Mouse (Mus musculus) cerebellum, postnatal 36 days (tissue): ENCODE data around the gene Ptma.
"Not testable (repeated sequence)": the region's sequence is repeated elsewhere in the genome, so short reads cannot be mapped to it uniquely, and the experiment has no call there.

Experiments
- DNase-seq, 2 experiments: peaks; one replicate each; pipeline ENCODE4 v3.0.0; 2021 to 2022; ENCODE audit warnings: mixed read lengths in 2 of 2

Gene Ptma

DNA sequence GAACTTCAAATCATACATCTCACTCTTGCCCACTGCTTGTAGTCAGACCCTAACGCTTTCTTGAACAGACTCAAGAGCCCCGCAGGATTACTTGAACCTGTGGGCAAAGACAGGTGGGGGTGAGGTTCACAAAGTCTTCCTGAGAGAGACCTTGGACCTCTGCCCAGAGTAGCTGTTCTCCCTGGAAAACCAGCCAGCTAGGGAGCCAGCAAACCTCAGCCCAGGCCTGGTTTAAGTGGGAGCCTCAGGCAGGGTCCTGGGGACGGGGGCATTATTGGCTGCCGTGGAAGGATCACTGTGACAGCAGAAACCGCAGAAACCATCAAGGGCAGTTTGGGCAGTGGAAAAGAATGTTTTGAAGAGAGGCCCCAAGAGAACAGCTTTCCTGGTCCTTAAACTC, 29.2 kb upstream of the Ptma start:
- no peak for DNase-seq

GRCm38 (mm10) chr1:86497986-86498385, 28.5 kb upstream of the Ptma start:
- DNase-seq, result no peak

DNA sequence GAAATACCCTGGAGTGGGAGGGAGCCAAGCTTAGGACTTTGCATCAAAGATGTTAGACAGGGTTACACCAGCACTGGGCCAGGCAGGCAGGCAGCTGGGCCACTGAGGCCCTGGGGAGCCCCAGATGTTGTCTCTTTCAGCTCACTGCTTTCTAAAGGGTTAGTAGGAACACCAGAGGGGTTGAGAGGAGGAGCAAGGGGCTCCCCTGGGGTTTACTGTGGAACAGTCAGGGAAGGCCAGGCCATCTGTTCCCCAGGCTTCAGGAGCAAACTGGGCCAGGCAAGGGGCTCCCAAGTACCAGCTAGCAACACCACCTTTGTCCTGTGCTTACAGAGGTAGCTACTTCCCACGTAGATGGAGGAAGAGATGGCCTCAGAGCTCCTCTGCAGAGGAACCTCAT, 27.9 kb upstream of the Ptma start:
- no peak for DNase-seq

GRCm38 (mm10) chr1:86499903-86500302, 26.6 kb upstream of the Ptma start:
- DNase-seq, result peak; percentile 60 to 72

GRCm38 (mm10) chr1:86500681-86501080, 25.8 kb upstream of the Ptma start:
- no peak for DNase-seq

DNA sequence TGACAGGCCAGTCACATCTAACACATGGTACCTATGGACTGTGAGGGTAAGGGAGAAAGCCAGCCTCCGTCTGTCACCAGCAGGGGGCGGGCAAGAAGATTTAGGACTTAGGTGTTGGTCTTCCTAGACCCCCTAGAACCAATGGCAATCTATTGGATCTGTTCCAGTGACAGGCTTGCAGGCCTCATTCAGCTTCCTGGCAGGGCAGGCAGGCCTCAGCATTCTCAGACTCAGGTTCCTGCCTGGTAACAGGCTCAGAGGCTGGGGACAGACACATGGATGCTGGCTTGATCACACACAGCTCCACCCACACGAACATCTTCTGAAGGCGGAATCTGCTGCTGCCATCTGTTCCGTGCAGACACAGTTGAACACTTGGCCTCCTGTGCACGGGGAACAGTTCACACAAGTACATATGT, 25.4 kb upstream of the Ptma start:
- peak; percentile 68 to 69 for DNase-seq

DNA sequence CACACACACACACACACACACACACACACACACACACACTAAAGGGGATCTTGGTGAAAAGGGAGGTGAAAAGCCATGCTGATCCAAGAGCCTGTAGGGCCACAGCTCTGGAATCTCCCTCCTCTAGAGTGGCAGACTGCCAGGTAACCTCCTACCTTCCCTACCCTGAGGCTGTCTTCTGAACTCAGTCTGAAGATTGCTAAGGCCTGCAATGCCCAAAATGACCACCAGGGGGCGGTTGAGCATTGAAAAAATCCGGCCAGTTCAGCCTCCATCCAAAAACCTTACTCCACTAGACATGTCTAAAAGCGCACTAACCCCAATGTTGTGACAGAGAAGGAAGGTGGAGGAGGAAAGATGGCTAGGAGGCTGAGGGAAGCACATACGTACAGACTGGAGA, 25.0 kb upstream of the Ptma start:
- DNase-seq, result peak; percentile 96 to 99

DNA sequence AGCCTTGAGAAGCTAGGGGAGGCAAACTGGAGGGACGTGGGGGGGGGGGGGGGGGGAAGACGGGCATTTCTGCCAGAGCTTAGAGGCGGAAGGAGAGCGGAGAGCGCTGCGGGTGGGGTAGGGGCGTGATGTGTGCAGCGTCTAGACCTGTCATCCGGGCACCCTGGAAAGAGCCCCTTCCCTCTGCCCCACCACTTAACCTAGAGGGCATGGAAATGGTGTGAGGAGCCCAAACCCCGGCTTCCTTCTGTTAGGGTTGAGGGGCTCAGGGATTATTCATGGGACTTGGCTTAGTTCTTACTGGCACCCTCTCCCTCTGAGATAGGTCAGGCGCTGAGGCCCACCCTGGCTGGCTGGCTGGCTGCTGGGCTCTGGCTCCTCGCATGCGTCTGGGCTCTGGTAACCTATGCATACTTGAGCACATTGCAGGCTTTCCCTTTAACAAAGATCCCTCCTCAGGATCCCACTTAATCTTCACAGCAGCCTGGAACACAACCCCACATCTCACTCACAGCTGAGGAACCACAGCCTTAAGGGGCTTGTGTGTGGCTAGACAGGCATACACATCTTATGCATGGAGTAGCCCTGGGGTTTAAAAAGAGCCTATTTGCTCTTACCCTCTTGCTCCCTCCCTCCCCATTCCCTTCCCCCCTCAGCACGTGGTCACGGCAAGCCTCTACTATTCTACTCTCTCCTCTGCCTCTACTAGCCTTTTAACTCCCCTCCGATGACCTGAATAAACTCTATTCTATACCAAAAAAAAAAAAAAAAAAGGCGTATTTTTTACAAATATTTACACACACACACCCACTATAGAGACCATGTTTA, 24.1 kb upstream of the Ptma start:
- peak in 1 of 2 experiments; percentile 15 for DNase-seq

GRCm38 (mm10) chr1:86503165-86503747, 23.3 kb upstream of the Ptma start:
- DNase-seq, result peak in 1 of 2 experiments; percentile 23

DNA sequence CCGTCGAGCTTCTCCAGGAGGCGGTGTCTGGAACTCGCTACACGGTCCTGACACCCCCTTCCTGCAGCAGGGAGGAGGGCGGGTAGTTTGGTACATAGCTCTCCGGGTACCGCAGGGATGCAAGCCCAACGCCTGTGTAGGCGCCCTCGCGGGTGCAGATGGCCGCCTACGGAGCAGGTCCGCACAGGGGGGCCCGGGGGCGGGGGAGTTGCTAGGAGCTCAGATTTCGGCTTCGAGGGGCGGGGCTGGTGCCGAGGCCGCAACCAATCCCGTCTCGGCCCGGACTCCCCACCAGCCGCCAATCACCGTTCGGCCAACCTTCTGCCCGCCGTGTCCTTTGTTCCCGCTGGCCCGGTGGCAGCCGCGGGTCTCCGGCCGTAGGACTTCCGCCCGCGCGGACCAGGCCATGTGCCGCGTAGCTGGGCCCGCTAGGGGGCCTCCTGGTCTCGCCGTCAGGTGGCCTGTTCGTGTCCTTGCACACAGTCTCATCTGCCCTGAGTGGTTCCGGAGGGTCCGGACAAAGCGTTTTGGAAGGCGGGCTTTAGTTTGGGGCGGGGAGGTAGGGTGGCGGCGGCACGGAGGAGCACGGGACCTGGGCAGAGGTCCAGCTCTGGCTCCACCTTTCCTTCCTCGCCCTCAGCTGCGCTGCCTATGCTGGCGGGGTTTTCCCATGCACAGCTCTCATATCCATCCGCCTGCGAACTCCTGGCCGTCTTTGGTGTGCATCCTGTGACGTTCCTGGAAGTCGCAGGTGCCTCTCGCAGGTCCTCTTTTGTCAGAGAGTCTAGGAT, 22.4 kb upstream of the Ptma start:
- DNase-seq, result peak; percentile 90 to 93

DNA sequence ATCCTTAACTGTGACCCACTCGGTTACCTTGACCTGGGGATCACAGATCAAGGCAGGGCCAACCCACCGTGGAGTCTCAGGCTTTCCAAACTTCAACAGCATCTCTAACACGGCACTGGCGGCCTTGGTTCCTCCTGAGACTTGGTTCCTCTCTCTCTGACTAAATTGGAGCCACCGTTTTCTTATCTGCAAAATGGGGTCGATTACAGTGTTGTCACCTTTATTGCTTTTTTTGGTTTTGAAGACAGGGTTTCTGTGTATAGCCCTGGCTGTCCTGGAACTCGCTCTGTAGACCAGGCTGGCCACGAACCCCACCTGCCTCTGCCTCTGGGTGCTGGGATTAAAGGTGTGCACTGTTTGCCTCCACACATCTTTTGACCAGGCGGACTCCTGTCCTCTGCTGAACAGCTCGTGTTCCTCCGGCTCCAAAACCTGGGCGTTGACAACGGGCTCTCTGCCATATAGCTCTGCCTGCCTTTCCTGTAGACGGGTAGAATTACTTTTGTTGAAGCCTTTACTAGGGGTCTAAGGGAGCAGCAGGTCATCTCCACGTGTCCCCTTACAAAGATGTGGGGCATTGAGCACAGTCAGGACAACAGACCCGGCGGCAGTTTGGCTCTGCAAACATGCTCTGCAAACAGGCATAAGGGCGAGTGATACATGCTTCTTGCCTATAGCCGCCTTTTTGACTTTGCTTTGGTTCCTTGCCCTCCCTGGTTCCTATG, 21.7 kb upstream of the Ptma start:
- DNase-seq, result no peak

DNA sequence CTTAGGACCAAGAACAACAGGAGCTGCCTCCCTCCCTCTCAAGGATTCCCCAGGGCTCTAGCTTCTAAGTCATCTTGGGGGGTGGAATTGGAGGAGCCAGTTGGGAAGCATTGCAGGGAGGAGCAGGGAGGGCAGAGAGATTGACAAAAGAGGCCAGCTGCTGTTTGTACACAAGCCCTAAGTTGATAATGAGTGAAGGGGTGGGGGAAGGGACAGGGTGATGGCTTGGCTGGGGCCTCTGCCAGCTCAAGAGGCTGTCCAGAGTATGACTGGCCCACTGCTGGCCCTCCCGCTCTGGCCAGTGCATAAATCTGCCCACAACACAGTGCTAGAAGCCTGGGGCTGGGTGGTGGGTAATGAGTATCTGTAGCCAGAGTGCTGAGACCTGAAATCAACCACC, 21.1 kb upstream of the Ptma start:
- no peak for DNase-seq

GRCm38 (mm10) chr1:86506420-86506819, 20.1 kb upstream of the Ptma start:
- no peak for DNase-seq

DNA sequence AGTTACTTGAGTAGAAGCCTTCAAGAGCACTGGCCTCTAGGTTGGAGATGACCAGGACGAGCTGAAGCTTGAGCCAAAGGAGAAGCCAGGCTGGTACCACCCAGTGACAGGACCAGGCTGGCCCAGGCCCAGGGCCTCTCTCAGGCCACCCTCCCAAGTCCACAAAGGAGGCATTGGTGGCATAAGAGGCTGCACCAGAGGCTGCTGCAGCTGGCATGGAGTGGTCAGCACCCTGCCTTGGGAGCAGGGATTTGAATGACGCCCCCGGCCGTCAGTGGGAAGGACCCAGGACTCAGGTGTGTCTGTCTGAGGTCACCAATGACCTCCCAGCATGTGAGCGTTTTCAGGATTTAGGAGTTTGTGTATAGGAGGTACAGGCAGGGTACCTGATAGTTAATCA, 18.7 kb upstream of the Ptma start:
- DNase-seq, result no peak

DNA sequence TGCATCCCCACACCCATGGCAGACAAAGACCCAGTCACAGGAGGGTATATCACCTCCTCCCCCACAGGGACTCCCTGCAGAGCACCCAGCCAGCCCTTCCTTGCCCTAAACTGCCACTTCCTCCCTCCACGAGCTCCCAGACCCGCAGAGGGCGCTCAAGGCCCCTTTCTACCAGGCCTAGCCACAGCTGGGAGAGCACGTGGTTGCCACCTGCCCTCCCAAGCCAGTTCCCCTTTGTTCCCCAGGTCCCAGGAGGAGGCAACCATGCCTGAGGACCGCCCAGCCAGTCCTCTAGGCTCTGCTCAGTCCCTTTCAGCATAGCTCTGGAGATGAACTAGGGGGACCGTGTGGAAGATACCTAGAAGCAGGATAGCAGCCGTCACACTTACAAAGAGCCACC, 17.1 kb upstream of the Ptma start:
- DNase-seq, result peak in 1 of 2 experiments; percentile 67

GRCm38 (mm10) chr1:86510266-86510665, 16.3 kb upstream of the Ptma start:
- DNase-seq, result no peak

GRCm38 (mm10) chr1:86510676-86511441, 15.7 kb upstream of the Ptma start:
- DNase-seq, result no peak

DNA sequence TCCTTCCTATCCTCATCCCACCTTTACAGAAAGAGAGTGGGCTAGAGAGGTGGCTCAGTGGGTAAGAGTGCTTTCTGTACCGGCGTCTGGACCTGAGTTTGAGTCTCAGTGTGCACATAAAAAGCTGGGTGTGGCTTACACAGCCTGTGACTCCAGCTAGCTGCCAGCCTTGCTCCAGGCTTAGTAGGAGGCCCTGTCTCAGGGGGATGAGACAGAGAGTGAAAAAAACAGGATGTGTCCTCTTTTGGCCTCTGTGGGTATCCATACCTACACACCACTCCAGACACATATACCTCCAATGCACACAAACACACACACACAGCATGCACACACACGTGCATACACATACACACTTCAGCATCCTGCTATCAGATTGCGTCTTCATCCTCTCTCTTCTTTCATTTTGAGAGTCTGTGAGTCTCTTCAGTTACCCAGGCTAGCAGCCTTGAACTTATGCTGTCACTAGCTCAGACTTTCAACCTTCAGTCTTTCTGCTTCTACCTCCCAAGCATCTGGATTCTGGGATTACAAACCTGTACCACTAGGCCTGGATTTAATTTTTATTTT, 14.3 kb upstream of the Ptma start:
- DNase-seq, result no peak

GRCm38 (mm10) chr1:86513031-86513430, 13.5 kb upstream of the Ptma start:
- not testable (repeated sequence) for DNase-seq

DNA sequence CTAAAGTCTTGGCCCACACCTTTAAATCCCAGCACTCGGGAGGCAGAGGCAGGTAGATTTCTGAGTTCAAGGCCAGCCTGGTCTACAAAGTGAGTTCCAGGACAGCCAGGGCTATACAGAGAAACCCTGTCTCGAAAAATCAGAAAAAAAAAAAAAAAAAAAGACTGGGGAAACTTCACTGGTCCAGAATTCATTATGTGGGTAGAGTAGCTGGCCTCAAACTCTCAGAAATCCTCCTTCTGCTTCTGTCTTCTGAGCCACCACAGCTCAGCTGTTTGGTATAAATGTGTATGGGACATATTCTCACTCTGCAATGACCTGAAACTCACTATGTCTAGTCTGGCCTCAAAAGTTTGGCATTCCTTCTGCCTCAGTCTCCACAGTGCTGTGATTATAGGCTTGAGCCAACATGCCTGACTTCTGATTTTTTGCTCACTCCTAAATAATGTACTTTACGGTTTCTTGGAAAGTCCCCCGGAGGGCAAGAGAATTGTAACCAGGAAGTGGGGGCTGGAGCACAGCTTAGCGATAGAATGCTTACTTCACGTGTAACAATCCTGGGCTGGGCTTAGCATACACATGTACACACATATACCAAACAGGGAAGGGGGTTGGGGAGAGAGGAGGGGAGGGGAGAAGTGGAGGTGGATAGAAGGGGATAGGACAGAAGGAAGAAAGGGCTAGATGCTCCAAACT, 10.7 kb upstream of the Ptma start:
- no peak for DNase-seq

DNA sequence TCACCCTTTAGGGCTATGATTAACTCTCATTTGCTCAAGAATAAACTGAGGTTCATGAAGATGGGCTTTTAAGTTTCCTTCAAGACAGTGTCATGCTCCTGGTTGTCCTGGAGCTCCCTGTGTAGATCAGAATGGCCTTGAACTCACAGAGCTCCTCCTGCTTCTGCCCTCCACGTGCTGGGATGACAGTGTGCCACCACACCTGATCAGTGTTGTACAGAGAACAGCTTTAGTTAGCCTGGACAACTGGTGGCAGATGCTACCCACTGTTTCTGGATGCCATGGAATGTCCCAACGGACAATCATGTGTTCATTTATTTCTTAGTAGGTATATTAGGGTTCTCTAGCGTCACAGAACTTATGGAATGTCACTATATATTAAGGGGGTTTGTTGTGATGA, 9.4 kb upstream of the Ptma start:
- DNase-seq, result no peak
